In genomic region chr12:117242181-117242580, GRCm38 (mm10) we compare ENCODE assay signal across 10 mouse cellular contexts.
DNase-seq lines count a peak whose midpoint lies in the region; ATAC-seq and TF ChIP-seq lines count a peak whose summit lies in the region.
"Had no signal": no experiment of that assay in that cellular context is flagged by ENCODE, and none has a peak within 500 bp of the region (broad histone marks: within the 10 kb centered on the region; RNA-seq: fewer than 3 reads in every experiment).

No protein-coding gene starts in this region.

- no peak for TF ChIP-seq CTCF in intestine, postnatal 0 days (IDR thresholded peaks at IDR 0.05; ENCODE audit: low read depth)

- no peak overlapping the region for H3K4me2 ChIP-seq in kidney, embryonic 14.5 days (replicated peaks; ENCODE audit: low read depth, low read length)
- H3K4me2 ChIP-seq in heart, embryonic 16.5 days (ENCODE audit: low read depth, low read length) = no peak overlapping the region
- no peak overlapping the region for H3K4me2 ChIP-seq in intestine, postnatal 0 days (replicated peaks; ENCODE audit: low read depth)
- H3K4me2 ChIP-seq: embryonic facial prominence, embryonic 15.5 days had no signal

- no peak overlapping the region for H3K4me3 ChIP-seq in kidney, embryonic 14.5 days (ENCODE audit: low read length)
- H3K4me3 ChIP-seq in heart, embryonic 16.5 days (ENCODE audit: low read length) = no peak overlapping the region
- H3K4me3 ChIP-seq in intestine, postnatal 0 days (ENCODE audit: low read depth, low read length) = no peak overlapping the region
- H3K4me3 ChIP-seq: embryonic facial prominence, embryonic 15.5 days had no signal

- no peaks in the 10 kb centered on the region for H3K27me3 ChIP-seq in kidney, embryonic 14.5 days (ENCODE audit: control insufficient read depth, insufficient read depth, low read length)
- no peaks in the 10 kb centered on the region for H3K27me3 ChIP-seq in heart, embryonic 16.5 days (ENCODE audit: control insufficient read depth, insufficient read depth, low read length)
- no peaks in the 10 kb centered on the region for H3K27me3 ChIP-seq in intestine, postnatal 0 days (replicated peaks; ENCODE audit: control insufficient read depth, insufficient read depth, low read length)
- H3K27me3 ChIP-seq: embryonic facial prominence, embryonic 15.5 days had no signal

- no peak for ATAC-seq in kidney, embryonic 14.5 days (ENCODE audit: low FRiP score, low TSS enrichment)
- peak; percentile 84 for ATAC-seq in heart, embryonic 16.5 days (replicated peaks; ENCODE audit: extremely low read depth, insufficient read depth, low FRiP score)
- no peak for ATAC-seq in intestine, postnatal 0 days

- no peaks in the 10 kb centered on the region for H3K36me3 ChIP-seq in kidney, embryonic 14.5 days (ENCODE audit: control insufficient read depth, insufficient read depth, low read length)
- no peaks in the 10 kb centered on the region for H3K36me3 ChIP-seq in heart, embryonic 16.5 days (ENCODE audit: control insufficient read depth, insufficient read depth)
- H3K36me3 ChIP-seq in intestine, postnatal 0 days (ENCODE audit: control insufficient read depth, insufficient read depth) = no peaks in the 10 kb centered on the region
- H3K36me3 ChIP-seq: embryonic facial prominence, embryonic 15.5 days; G1E had no signal

- DNase-seq in kidney, adult 11 months = peak; percentile 66
- peak; percentile 43 for DNase-seq in adrenal gland, postnatal 10 days
- DNase-seq in lung, postnatal 10 days = peak; percentile 71
- DNase-seq in urinary bladder, postnatal 10 days (ENCODE audit: low spot score) = no peak
- DNase-seq in testis, postnatal 10 days (ENCODE audit: low spot score) = no peak

- H3K9ac ChIP-seq in kidney, embryonic 14.5 days (ENCODE audit: low read depth, low read length) = no peak overlapping the region
- H3K9ac ChIP-seq in heart, embryonic 16.5 days (ENCODE audit: low read length) = no peak overlapping the region
- no peak overlapping the region for H3K9ac ChIP-seq in intestine, postnatal 0 days (ENCODE audit: low read depth, low read length)
- H3K9ac ChIP-seq: embryonic facial prominence, embryonic 15.5 days had no signal

- H3K9me3 ChIP-seq in kidney, embryonic 14.5 days (ENCODE audit: control insufficient read depth, low read length) = no peaks in the 10 kb centered on the region
- no peaks in the 10 kb centered on the region for H3K9me3 ChIP-seq in heart, embryonic 16.5 days (replicated peaks; ENCODE audit: control insufficient read depth, low read length)
- no peaks in the 10 kb centered on the region for H3K9me3 ChIP-seq in intestine, postnatal 0 days (ENCODE audit: control insufficient read depth)
- H3K9me3 ChIP-seq: embryonic facial prominence, embryonic 15.5 days had no signal

- no peaks in the 10 kb centered on the region for H3K4me1 ChIP-seq in kidney, embryonic 14.5 days (ENCODE audit: control insufficient read depth, insufficient read depth, low read length)
- H3K4me1 ChIP-seq in heart, embryonic 16.5 days (ENCODE audit: control insufficient read depth, insufficient read depth, low read length) = no peaks in the 10 kb centered on the region
- H3K4me1 ChIP-seq in intestine, postnatal 0 days (replicated peaks; ENCODE audit: control insufficient read depth, insufficient read depth, low read length) = no peaks in the 10 kb centered on the region
- H3K4me1 ChIP-seq: embryonic facial prominence, embryonic 15.5 days had no signal

- no peak overlapping the region for H3K27ac ChIP-seq in kidney, embryonic 14.5 days (ENCODE audit: low read depth, low read length)
- no peak overlapping the region for H3K27ac ChIP-seq in heart, embryonic 16.5 days (ENCODE audit: low read length)
- no peak overlapping the region for H3K27ac ChIP-seq in intestine, postnatal 0 days (ENCODE audit: low read depth, low read length)
- H3K27ac ChIP-seq: embryonic facial prominence, embryonic 15.5 days had no signal

- 60% methylated on average over 7 of the region's 7 CpGs for WGBS in kidney, embryonic 14.5 days
- WGBS in heart, embryonic 16.5 days = 32% methylated on average over 7 of the region's 7 CpGs
- 65% methylated on average over 7 of the region's 7 CpGs for WGBS in intestine, postnatal 0 days

Comparison
In these comparisons a context has a peak if more than half of its experiments do, and no peak if none do; other contexts are left out.
1. DNase-seq: peak in kidney, adult 11 months (single experiment), adrenal gland, postnatal 10 days (single experiment) and lung, postnatal 10 days (single experiment); none in urinary bladder, postnatal 10 days (single experiment) and testis, postnatal 10 days (single experiment).